Mouse (Mus musculus) 3T3-L1 (cell line): Measurements from ENCODE around the gene Bglap2.
"Not testable (repeated sequence)": the region's sequence is repeated elsewhere in the genome, so short reads cannot be mapped to it uniquely, and the experiment has no call there.

Experiments
- DNase-seq: peaks from one replicate; pipeline ENCODE4 v3.0.0-alpha.2; 2015; ENCODE audit warnings: low read depth, low spot score

Gene Bglap2

DNA sequence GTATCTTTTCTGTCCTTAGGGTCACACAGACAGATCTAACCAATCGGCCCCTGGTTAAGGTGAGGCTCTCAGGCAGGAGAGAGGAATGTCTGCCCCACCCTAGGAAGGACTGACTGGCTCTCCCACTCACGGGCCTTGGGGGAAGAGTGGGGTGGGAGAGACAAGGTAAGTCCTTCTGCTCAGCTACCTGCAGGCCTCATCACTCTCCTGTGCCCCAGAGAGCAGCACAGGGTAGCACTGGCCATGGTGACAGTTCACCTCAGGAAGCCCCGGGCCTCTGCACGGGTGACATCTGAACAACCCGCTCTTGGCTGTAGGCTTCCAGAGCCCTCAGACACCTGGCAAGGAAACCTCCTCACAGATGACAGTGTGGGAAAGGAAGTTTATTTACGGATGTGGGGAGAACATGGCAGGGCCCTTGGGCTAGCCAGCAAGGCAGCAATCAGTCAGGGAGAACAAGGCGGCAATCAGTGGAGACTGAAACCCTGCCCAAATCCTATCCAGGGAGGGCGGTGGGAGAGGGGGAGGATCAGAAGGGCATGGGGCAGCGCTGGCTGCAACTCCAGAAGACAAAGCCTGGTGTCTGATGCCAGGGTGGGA is 15.4 kb upstream of the Bglap2 start:
- no peak for DNase-seq

DNA sequence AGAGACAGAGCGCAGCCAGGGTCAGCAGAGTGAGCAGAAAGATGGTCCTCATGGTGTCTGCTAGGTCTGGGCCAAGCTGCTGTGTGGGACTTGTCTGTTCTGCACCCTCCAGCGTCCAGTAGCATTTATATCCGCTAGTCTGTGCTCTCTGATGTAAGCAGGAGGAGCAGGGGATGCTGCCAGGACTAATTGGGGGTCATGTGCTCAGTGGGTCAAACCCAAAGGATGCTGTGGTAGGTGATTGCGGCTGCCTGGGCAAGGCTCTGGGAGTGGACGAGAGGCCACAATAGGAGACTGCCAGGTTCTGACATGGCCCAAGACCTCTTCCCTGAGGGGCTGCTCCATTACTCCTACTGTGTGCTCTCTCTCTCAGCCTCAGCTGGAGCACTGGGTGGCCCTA is 5.9 kb upstream of the Bglap2 start, which contains the start of gene Bglap:
Bglap (minus strand) TSS at position 101 of the 400 bp plus-strand sequence.
- no peak for DNase-seq

DNA sequence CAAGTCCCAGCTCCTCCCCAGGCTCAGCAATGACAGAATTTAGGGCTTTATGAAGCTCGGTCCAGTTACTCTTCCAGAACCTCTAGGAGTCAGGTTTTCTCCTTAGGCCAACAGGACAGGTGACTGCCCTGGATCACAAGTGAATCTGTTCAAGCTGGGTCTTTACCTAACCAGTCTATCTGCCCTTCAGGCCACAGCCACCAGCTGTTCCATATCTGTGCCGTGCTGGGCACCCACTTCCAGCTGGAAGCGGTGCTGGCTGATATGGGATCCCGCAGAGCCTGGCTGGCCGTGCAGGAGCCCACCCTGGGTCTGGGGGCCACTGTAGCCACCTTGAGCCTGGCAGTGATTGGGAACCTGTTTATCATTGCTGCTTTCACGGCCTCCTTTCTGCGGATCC is 3.9 kb upstream of the Bglap2 start:
- DNase-seq: not testable (repeated sequence)

DNA sequence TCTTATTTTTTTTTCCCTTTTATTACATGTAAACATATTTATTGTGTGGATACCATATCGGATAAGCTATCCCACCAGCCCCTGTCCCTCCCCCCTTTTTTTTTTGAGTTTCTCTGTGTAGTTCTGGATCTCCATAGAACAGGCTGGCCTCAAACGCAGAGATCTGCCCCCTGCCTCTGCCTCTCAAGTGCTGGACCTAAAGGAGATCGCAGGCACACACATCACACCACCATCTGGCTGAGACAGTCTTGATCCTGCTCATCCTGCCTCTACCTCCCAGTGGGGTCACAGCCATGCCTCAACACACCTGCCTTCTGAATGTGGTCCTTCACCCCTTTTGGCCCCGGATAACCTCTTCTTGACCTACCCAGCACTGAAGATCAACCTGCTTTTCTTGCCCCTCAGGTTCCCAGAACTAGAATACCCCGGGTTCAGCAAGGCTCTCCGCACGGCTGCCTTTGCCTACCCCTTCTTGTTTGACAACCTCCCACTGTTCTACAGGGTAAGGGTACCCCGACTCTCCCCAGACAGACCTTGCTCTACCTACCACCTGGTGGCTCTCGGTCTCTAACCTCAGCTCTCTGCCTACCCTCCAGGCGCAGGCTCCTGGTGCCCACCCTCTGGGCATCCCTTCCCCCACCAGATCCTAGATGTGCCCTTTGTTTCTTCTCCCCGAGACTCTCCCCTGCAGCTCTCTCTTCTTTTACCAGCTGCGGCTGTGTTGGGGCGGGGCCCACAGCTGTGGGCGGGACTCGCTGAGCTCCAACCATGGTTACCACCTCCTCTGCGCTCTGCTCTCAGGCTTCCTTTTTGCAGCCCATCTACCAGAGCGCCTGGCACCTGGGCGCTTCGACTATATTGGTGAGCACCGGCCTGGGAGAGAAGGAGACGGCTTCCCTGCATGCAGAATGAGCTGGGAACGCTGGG is 3.2 kb upstream of the Bglap2 start:
- not testable (repeated sequence) for DNase-seq

DNA sequence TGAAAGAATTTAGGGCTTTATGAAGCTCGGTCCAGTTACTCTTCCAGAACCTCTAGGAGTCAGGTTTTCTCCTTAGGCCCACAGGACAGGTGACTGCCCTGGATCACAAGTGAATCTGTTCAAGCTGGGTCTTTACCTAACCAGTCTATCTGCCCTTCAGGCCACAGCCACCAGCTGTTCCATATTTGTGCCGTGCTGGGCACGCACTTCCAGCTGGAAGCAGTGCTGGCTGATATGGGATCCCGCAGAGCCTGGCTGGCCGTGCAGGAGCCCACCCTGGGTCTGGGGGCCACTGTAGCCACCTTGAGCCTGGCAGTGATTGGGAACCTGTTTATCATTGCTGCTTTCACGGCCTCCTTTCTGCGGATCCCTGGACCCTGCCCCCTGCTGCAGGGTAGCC is 1.9 kb downstream of the Bglap2 start:
- DNase-seq: not testable (repeated sequence)

DNA sequence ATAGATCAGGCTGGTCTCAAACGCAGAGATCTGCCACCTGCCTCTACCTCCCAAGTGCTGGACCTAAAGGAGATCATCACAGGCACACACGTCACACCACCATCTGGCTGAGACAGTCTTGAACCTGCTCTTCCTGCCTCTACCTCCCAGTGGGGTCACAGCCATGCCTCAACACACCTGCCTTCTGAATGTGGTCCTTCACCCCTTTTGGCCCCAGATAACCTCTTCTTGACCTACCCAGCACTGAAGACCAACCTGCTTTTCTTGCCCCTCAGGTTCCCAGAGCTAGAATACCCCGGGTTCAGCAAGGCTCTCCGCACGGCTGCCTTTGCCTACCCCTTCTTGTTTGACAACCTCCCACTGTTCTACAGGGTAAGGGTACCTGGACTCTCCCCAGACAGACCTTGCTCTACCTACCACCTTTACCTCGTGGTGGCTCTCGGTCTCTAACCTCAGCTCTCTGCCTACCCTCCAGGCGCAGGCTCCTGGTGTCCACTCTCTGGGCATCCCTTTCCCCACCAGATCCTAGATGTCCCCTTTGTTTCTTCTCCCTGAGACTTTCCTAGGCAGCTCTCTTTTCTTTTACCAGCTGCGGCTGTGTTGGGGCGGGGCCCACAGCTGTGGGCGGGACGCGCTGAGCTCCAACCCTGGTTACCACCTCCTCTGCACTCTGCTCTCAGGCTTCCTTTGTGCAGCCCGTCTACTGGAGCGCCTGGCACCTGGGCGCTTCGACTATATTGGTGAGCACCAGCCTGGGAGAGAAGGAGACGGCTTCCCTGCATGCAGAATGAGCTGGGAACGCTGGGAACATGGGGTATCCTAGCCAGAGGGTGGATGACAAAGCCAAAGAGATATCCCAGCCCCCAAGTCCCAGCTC is 2.5 kb downstream of the Bglap2 start:
- not testable (repeated sequence) for DNase-seq

DNA sequence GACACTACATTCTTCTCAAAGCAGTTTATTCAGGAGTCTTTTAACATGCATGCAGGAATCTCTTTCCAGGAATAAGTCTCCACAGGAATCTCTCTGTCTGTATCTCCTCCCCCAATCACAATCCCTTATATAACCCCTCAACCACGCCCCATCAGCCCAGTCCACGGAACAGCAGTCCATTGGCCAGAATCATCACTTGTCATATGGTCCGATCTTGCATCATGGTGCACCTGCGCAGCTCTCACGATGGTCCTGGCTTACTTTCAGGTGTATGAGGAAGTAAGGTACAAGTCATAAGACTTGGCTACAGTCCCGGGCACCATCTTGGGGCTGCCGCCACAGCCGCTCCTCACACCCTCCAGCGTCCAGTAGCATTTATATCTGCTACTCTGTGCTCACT is 5.9 kb downstream of the Bglap2 start, which contains the start of gene Bglap3:
Bglap3 (minus strand) TSS at position 101 of the 400 bp plus-strand sequence.
- not testable (repeated sequence) for DNase-seq

DNA sequence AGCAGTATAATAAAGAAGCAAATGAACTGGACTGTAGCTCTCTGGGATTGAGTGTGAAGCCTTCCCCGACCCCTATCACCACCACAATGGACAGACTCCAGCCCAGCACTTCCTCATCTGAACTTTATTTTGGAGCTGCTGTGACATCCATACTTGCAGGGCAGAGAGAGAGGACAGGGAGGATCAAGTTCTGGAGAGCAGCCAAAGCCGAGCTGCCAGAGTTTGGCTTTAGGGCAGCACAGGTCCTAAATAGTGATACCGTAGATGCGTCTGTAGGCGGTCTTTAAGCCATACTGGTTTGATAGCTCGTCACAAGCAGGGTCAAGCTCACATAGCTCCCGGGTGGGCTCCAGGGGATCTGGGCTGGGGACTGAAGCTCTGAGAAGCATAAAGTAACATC is 10.0 kb downstream of the Bglap2 start:
- DNase-seq: not testable (repeated sequence)

DNA sequence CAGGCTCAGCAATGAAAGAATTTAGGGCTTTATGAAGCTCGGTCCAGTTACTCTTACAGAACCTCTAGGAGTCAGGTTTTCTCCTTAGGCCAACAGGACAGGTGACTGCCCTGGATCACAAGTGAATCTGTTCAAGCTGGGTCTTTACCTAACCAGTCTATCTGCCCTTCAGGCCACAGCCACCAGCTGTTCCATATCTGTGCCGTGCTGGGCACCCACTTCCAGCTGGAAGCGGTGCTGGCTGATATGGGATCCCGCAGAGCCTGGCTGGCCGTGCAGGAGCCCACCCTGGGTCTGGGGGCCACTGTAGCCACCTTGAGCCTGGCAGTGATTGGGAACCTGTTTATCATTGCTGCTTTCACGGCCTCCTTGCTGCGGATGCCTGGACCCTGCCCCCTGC is 11.0 kb downstream of the Bglap2 start:
- not testable (repeated sequence) for DNase-seq

DNA sequence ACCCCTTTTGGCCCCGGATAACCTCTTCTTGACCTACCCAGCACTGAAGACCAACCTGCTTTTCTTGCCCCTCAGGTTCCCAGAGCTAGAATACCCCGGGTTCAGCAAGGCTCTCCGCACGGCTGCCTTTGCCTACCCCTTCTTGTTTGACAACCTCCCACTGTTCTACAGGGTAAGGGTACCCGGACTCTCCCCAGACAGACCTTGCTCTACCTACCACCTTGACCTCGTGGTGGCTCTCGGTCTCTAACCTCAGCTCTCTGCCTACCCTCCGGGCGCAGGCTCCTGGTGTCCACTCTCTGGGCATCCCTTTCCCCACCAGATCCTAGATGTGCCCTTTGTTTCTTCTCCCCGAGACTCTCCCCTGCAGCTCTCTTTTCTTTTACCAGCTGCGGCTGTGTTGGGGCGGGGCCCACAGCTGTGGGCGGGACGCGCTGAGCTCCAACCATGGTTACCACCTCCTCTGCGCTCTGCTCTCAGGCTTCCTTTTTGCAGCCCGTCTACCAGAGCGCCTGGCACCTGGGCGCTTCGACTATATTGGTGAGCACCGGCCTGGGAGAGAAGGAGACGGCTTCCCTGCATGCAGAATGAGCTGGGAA is 11.6 kb downstream of the Bglap2 start:
- not testable (repeated sequence) for DNase-seq

DNA sequence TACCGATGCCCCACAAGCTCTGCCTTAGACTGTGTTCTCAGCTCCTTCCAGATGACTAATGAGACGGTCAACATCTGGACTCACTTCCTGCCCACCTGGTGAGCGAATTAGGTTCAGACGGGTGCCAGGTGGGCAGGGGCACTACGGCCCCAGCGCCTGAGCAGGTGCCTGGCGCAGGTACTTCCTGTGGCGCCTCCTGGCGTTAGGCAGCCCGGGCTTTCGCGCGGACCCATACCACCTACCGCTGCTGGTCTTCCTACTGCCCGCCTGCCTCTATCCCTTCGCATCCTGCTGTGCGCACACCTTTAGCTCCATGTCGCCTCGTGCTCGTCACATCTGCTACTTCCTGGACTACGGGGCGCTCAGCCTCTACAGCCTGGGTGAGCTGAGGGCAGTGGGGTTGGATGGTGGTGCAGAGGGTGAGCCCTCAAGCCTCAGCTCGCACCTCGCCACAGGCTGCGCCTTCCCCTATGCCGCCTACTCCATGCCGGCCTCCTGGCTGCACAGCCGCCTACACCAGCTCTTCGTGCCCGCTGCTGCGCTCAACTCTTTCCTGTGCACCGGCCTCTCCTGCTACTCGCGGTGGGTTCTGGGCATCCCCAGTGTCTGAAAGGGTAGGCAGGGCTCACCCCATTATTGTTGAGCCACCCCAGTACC is 12.7 kb downstream of the Bglap2 start:
- no peak for DNase-seq

DNA sequence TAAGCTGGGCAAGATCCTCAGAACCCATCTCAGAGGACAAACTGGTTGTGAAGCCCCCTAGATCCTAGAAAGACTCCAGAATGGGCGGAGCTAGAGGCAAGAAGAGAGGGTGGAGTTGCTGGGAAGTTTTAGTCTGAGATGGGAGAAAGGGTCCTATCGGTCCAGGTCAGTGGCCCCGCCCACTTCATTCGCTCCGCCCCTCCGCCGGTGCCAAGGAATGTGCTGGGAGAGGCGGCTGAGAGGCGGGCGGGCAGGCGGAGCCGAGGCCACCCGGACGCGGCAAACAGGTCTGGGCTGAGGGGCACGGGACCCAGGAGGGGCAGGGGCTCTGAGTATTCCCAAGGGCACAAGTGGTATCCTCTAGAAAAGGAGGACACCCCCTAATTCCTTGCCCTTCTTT is 14.2 kb downstream of the Bglap2 start, which contains the start of gene Paqr6:
Paqr6 (plus strand) TSS at position 248 of the 400 bp plus-strand sequence.
- DNase-seq: no peak

DNA sequence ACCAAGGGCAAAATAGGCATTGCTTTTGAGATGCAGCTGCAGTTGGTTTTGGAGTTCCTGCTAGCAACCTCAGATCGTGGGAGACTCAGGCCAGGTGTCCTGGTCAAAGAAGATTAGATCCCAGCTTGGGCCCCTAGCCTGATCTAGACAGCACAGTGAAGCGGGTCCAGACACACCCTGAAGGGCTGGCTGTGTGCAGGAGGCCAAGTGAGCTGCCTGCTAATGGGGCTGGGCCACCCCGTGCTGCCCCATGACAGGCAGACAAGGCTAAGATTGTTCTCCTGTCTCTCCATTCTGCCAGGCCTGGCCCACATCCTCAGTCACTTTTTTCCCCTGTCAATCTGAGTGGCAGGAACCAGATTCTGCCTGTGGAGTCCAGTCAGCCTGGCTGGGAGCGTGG is 14.8 kb downstream of the Bglap2 start:
- peak; percentile 23 for DNase-seq

DNA sequence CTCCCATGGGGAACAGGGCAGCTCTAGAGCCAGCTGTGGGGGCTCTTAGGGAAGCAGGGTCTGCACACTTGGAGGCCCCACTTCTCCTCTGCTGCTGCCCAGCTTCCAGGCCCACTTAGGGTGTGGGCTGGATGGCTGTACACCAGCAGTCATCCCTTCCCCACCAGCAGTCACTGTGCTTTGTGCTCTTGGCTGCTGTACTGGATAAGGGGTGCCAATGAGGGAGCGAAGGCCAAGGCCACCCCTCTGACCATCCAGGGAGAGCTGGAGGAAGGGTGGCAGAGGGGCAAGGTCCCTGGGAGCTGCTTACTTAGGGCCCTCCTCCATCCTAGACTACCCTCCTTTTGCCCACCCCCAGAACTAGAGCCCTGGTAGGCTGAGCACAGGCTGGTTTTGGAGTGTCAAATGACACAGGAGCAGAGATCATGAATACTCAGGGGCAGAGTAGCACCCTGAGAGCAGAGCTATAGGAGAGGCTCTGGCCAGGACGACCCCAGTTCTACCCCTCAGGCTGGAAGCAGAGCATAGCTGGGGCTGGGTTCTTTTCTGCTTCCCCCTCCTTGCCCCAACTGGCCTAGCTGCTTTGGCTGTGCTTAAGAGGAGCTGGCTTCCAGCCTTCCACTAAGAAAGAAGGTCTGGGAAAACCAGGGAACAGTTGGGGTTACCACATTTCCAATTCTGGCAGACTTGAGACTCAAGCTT is 16.7 kb downstream of the Bglap2 start:
- no peak for DNase-seq

DNA sequence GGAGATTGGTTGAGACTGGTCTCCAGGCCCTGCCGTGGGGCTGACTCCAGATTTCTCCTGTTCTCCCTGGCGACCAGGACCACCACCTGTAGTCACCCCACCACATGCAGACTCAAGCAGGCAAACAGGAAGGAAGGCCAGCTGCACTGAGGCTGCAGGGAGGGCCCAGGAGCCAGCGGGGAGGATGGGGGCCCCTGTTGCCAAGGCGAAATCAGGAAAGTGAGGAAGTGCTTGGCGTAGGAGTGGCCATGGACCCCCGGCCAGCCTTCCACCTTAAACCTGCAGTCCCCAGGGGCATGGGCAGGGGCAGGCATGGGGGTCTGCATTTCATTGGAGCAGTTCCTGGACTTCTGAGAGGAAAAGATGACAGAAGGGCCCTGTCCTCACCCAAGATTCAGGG is 17.4 kb downstream of the Bglap2 start:
- DNase-seq: no peak

DNA sequence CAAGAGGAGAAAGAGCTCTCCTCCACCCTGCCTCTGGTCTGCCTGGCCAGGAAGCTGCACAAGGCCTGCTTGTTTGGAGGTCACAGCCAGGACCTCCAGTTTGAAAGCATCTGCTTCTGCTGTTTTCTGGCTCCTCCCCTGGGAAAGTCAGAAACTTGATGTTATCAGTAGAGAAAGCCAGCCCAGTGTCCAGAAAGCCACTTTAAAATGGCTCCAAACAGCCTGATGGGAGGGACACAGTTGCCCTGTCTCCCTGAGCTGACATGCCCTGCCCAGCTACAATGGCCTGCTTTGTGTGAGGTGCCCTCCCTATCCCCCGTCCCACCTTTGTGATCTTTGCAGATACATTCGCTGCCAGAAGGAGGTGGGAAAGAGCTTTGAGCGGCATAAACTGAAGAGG is 18.5 kb downstream of the Bglap2 start:
- no peak for DNase-seq

DNA sequence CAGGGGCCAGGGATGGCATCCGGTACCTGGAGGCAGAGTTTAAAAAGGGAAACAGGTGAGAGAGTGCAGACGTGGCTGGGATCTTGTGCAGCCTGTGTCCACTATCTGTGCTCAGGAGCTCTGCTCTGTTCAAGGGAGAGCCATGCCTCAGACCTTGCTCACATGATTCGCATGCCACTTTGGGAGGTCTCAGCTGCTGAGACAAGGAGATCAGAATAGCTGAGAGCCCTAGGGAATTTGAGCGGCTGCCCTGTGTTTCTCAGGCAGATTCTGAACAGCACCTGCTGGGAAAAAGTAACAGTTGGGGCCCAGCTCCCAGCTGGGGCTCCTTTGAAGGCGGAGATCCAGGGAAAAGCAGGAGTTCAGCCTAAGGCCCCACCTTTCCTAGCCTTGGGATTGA is 18.9 kb downstream of the Bglap2 start:
- DNase-seq: no peak

DNA sequence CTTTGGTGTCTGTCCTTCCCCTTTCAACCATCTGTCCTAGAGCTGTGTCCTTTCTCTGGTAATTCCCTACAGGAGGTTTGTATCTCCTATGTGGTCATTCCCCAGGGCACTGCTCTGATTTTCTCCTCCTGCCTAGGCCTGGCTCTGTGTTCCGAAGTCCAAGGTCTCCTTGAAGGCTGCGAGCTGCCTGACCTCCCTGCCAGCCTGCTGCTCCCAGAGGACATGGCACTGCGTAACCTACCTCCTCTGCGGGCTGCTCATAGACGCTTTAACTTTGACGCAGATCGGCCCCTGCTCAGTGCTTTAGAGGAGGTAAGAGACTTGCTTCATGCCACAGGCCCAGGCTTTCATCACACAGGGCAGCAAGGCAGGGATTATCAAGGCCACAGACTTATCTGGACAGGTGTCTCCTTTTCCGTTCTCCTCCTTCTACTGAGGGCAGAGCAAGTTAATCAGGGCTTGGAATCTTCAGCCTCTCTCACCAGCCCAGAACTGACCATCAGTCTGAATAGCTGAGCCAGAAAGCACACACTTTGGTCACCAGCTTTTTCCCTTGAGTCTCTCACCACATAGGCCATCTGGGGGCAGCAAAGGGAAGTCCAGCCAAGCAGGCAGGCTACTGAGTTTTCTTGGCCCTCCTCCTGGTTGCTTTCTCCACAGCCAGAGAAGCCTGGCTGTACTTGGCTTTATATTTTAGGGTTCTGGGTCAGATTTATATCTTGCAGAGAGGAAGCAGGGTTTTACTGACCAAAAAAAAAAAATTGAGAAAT is 23.9 kb downstream of the Bglap2 start:
- DNase-seq: peak; percentile 42

DNA sequence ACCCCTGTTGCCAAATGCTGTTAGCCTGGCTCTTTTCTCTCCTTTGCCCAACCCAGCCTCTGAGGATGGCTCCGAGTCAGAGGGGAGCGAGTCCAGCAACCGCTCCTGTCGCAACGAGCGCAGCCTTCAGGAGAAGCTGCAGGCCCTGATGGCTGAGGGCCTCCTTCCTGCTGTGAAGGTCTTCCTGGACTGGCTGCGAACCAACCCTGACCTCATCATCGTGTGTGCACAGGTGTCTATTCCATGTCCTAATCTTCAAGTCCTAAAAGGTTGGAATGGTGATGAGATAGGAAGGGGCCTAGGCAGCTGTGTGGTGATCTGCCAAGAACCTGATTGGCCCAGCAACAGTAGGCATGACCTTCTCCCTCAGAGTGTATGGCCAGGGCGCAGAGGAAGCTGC is 25.6 kb downstream of the Bglap2 start:
- no peak for DNase-seq
